Mouse (Mus musculus) C2C12 (cell line): ENCODE measurements at regions not wholly inside any gene's neighbourhood (a gene's known extent, or its start where the extent isn't known, plus 50 kb on each side); places are given as distances from the start of the nearest gene placed in this dataset.

ENCODE experiments used
- H3K27me3 ChIP-seq: one replicate; pipeline ENCODE4 v1.6.1; 2011; ENCODE audit not compliant: control insufficient read depth, insufficient read depth, insufficient read length
- H3K36me3 ChIP-seq: one replicate; pipeline ENCODE4 v1.6.1; 2011; ENCODE audit not compliant: control insufficient read depth, insufficient read depth
- H3K4me3 ChIP-seq: one replicate; pipeline ENCODE4 v1.5.1; 2011; ENCODE audit warnings: mild to moderate bottlenecking, control low read depth; ENCODE audit not compliant: poor library complexity, insufficient read depth, severe bottlenecking
- H3K79me2 ChIP-seq: one replicate; pipeline ENCODE4 v1.6.1; 2011; ENCODE audit not compliant: control insufficient read depth, insufficient read depth
- H3K79me3 ChIP-seq: one replicate; pipeline ENCODE4 v1.6.1; 2011; ENCODE audit warnings: low read depth, control low read depth
- H3ac ChIP-seq: one replicate; pipeline ENCODE3; 2011; ENCODE audit warnings: low read depth; ENCODE audit not compliant: control insufficient read depth, insufficient read length
- CEBPB ChIP-seq: IDR thresholded peaks from one replicate; pipeline ENCODE4 v1.6.1; 2011; ENCODE audit warnings: low read depth, mild to moderate bottlenecking, control low read depth, moderate library complexity
- CTCF ChIP-seq: IDR thresholded peaks from one replicate; pipeline ENCODE4 v1.5.1; 2011; ENCODE audit not compliant: control insufficient read depth, insufficient read depth, insufficient read length
- FOSL1 ChIP-seq: IDR thresholded peaks from one replicate; pipeline ENCODE4 v1.8.0; 2011; ENCODE audit warnings: mild to moderate bottlenecking, low read length; ENCODE audit not compliant: poor library complexity, insufficient read depth, severe bottlenecking
- MAX ChIP-seq: IDR thresholded peaks from one replicate; pipeline ENCODE4 v1.6.1; 2011; ENCODE audit warnings: mild to moderate bottlenecking, control low read depth
- MYOD1 ChIP-seq: IDR thresholded peaks from one replicate; pipeline ENCODE4 v1.6.1; 2011; ENCODE audit warnings: low read depth; ENCODE audit not compliant: control insufficient read depth, insufficient read length
- MYOG ChIP-seq: IDR thresholded peaks from one replicate; pipeline ENCODE4 v1.6.1; 2011; ENCODE audit not compliant: control insufficient read depth, insufficient read length; ENCODE audit errors: extremely low read depth
- USF1 ChIP-seq: IDR thresholded peaks from one replicate; pipeline ENCODE4 v1.6.1; 2011; ENCODE audit warnings: low read depth, mild to moderate bottlenecking, control low read depth, moderate library complexity

DNA sequence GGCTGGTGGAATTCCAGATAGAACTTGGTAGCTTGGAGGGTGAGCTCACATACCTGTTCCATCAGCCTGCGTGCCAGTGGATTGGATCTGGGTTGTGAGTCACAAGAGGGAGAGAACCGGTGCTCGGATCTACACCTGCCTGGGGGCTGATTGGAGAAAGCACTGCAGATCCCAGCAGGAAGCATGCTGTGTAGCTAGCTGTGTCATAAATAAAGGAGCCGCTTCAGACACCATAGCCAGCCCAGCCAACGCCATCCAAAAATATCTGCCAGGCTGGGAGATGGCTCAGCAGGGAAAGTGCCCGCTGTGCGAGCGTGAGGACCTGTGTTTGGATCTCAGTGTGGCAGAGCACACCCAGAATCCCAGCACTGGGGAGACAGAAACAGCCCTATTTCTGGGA, 99.0 kb upstream of the Mgat5 start:
- no peaks in the 10 kb centered on the region for H3K27me3 ChIP-seq
- H3K79me2 ChIP-seq: no peaks in the 10 kb centered on the region
- no peaks in the 10 kb centered on the region for H3K36me3 ChIP-seq
- no peak overlapping the region for H3ac ChIP-seq
- no peak for TF ChIP-seq MAX
- no peak for TF ChIP-seq FOSL1
- no peak for TF ChIP-seq USF1
- no peak for TF ChIP-seq MYOG
- no peak for TF ChIP-seq MYOD1
- TF ChIP-seq CTCF: no peak
- H3K4me3 ChIP-seq: no peak overlapping the region
- no peaks in the 10 kb centered on the region for H3K79me3 ChIP-seq

DNA sequence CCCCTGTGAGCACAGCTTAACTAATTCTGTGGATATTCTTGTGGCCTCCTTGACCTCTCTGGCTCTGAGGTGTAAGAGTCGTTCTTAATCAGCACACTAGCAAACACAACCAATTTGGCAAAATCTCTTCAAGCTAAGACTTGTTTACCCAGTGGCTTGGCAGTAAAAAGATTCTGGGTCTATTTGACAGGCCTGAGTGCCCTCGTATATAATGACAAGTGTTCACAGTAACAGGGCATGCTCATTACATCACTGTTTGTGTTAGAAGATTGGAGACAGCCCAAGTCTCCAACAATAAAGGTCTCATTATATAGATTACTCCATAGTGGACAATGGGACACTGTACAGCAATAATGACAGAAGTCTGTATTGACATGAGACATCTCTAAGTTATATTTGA, 101.2 kb upstream of the Mgat5 start:
- H3ac ChIP-seq: no peak overlapping the region
- no peaks in the 10 kb centered on the region for H3K36me3 ChIP-seq
- H3K4me3 ChIP-seq: no peak overlapping the region
- no peaks in the 10 kb centered on the region for H3K27me3 ChIP-seq
- no peaks in the 10 kb centered on the region for H3K79me2 ChIP-seq
- H3K79me3 ChIP-seq: no peaks in the 10 kb centered on the region
- no peak for TF ChIP-seq MYOD1

DNA sequence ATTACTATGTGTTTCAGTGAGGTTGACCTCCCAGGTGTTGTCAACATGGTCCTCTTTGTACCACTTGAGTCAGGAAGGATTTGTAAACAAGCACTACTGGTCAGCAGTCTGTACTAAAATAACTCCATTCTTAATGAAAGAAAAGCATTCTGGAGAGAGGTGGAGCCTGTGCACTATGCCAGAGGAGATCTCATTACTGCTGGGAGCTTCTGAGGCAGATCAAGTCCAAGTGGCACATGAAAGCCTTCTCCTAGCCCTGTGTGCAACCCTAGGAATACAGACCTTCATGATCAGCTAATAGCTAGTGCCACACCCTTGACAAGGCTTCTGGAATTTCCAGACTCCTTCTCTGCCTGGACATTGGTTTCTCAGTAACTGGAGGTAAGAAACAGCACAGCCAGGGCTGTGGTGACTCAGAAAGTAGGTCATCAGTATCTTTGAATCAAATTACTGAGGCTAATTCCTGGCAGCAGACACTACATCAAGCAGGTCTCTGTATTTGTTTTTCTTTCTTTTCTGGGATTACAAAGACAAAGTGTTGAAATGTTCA, 105.9 kb upstream of the Mgat5 start:
- Histone ChIP-seq H3K36me3 (no peaks in the 10 kb centered on the region), H3K4me3 (no peak overlapping the region), H3ac (no peak overlapping the region), H3K27me3 (no peaks in the 10 kb centered on the region), H3K79me2 (no peaks in the 10 kb centered on the region), H3K79me3 (no peaks in the 10 kb centered on the region)
- TF ChIP-seq USF1: no peak
- no peak for TF ChIP-seq FOSL1
- no peak for TF ChIP-seq CEBPB
- TF ChIP-seq MYOD1: no peak
- no peak for TF ChIP-seq MYOG
- no peak for TF ChIP-seq CTCF
- no peak for TF ChIP-seq MAX

DNA sequence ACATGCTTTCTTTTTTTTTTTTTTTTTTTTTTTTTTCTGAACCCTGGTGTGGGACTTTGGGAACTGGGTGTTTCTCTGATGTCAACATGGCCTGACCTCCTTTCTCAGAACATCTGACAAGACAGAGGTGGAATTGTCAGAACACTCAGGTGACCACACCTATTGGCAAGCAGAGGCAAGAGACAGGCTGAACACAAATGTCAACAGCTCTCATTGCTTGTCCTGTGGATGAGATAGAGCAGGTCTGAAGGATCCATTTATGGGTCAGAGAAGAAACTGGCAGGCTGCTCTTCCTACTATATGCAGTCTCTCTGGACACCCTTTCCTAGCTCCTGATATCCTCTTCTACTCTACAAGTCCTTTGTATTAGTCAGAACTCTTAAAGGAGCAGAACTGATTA, 117.2 kb upstream of the Mgat5 start:
- Histone ChIP-seq H3K27me3 (no peaks in the 10 kb centered on the region), H3K36me3 (no peaks in the 10 kb centered on the region), H3K79me3 (no peaks in the 10 kb centered on the region), H3K79me2 (no peaks in the 10 kb centered on the region), H3K4me3 (no peak overlapping the region), H3ac (no peak overlapping the region)
- TF ChIP-seq CTCF: no peak

DNA sequence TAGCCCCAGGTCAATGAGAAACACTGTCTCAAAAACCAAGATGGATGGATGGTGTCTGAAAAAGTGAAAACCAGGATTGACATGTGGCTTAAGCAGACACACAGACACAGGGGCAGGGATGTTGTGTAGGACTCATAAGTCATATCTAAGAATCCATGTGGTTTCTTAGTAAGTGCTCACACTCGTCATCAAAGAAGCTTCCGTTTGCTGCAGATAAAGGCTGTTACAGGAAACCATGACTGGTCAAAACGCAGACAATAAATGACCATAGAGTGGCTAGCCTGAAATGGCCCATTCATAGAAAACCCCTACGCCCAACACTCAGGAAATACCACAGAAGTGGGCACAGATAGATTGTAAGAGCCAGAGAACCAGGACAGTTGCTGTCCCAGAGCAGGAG, 118.8 kb upstream of the Mgat5 start:
- Histone ChIP-seq H3K79me2 (no peaks in the 10 kb centered on the region), H3K36me3 (no peaks in the 10 kb centered on the region), H3K79me3 (no peaks in the 10 kb centered on the region), H3ac (no peak overlapping the region), H3K27me3 (no peaks in the 10 kb centered on the region), H3K4me3 (no peak overlapping the region)
- TF ChIP-seq FOSL1 (no peak), MYOD1 (no peak), USF1 (no peak), CEBPB (no peak), MAX (no peak), CTCF (no peak), MYOG (no peak)

DNA sequence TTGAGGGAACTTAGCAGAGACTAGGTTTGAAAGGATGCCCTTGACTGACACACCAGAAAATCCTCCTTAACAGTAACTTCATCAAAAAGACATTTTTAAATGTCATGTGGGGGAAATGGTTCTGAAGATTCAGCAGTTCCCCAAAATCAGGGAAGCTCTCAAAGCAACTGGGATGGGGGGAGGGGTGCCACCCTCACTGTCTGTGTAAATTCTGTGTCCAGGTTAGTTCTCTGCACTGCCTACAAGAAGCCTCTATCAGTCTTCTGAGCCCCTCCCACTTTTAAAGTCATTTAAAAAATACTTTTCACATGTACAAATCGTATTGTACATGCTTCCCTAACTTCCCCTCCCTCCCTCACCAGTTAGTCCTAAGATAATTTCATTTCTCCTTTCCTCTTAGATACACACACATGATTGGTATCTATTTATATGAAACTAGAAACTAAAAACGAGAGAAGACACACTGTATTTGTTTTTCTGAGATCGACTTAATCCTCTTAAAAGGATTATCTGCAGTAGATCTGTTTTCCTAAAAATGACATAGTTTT, 121.0 kb upstream of the Mgat5 start:
- Histone ChIP-seq H3ac (no peak overlapping the region), H3K79me2 (no peaks in the 10 kb centered on the region), H3K36me3 (no peaks in the 10 kb centered on the region), H3K4me3 (no peak overlapping the region), H3K27me3 (no peaks in the 10 kb centered on the region), H3K79me3 (no peaks in the 10 kb centered on the region)
- TF ChIP-seq MYOG (no peak), FOSL1 (no peak), MYOD1 (no peak), CEBPB (no peak), CTCF (no peak), USF1 (no peak), MAX (no peak)

DNA sequence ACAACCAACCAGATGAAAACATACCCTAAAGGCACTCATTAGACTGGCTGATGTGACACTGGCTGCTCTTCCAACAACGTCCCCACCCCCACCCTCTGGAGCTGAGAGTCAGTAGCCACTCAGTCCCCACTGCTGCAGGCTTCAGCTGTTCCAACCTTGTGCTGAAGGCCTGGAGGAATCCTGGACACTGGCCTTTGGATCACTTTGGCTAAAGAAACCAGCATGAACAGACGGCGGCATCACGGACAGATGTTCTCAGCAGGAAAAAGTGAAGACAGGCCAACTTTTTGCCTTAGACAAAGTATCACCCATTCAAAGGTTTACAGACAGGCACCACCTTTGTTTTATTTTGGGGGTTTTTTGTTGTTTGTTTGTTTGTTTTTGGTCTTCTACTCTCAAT, 125.8 kb upstream of the Mgat5 start:
- Histone ChIP-seq H3K4me3 (no peak overlapping the region), H3K79me3 (no peaks in the 10 kb centered on the region), H3K36me3 (no peaks in the 10 kb centered on the region), H3K27me3 (no peaks in the 10 kb centered on the region), H3ac (no peak overlapping the region), H3K79me2 (no peaks in the 10 kb centered on the region)
- TF ChIP-seq MYOD1 (no peak), CEBPB (no peak), USF1 (no peak), FOSL1 (no peak), MAX (no peak), CTCF (no peak), MYOG (no peak)
